Mouse (Mus musculus) stomach, postnatal 0 days (tissue): ENCODE data around the gene Kif26b. TPM values are rescaled to one million over a fixed set of nuclear protein-coding genes. Genes with fewer than 3 reads are reported as not detected.

Experiments used
- ATAC-seq: fragments of 200-750 bp; cut with Nextera tagmentation; 2 replicates; pipeline ENCODE4 v1.8.0; 2017; ENCODE audit not compliant: low FRiP score, low TSS enrichment
- DNase-seq: peaks from one replicate; pipeline ENCODE4 v3.0.0-alpha.2; 2016; ENCODE audit warnings: low spot score
- H3K27ac ChIP-seq: fragments of 300-500 bp; sonication (generic); replicated peaks from 2 replicates; pipeline ENCODE4 v1.5.1; 2014; ENCODE audit warnings: mild to moderate bottlenecking, control low read depth
- H3K27me3 ChIP-seq: fragments of 300-500 bp; sonication (generic); 2 replicates; pipeline ENCODE4 v1.6.1; 2014; ENCODE audit warnings: low read length; ENCODE audit not compliant: control insufficient read depth, insufficient read depth
- H3K36me3 ChIP-seq: fragments of 300-500 bp; sonication (generic); 2 replicates; pipeline ENCODE4 v1.6.1; 2014; ENCODE audit warnings: low read length, mixed read lengths; ENCODE audit not compliant: control insufficient read depth, insufficient read depth
- H3K4me1 ChIP-seq: fragments of 300-500 bp; sonication (generic); replicated peaks from 2 replicates; pipeline ENCODE4 v1.6.1; 2014; ENCODE audit warnings: antibody characterized with exemption; ENCODE audit not compliant: control insufficient read depth, insufficient read depth
- H3K4me2 ChIP-seq: fragments of 300-500 bp; sonication (generic); replicated peaks from 2 replicates; pipeline ENCODE4 v1.6.1; 2014; ENCODE audit warnings: low read depth, mild to moderate bottlenecking, control low read depth, moderate library complexity
- H3K4me3 ChIP-seq: fragments of 300-500 bp; sonication (generic); 2 replicates; pipeline ENCODE4 v1.5.1; 2014; ENCODE audit warnings: low read depth, low read length, control low read depth
- H3K9ac ChIP-seq: fragments of 300-500 bp; sonication (generic); 2 replicates; pipeline ENCODE4 v1.6.1; 2014; ENCODE audit warnings: mild to moderate bottlenecking, low read length, control low read depth, mixed read lengths
- H3K9me3 ChIP-seq: fragments of 300-500 bp; sonication (generic); 2 replicates; pipeline ENCODE4 v1.6.1; 2016; ENCODE audit warnings: low read length; ENCODE audit not compliant: control insufficient read depth
- CTCF ChIP-seq: IDR thresholded peaks from 2 replicates; pipeline ENCODE4 v1.5.1; 2016; ENCODE audit warnings: antibody characterized with exemption, low read depth, mild to moderate bottlenecking, moderate library complexity
- EP300 ChIP-seq: optimal IDR thresholded peaks from 2 replicates; pipeline ENCODE3; 2016; ENCODE audit warnings: antibody characterized with exemption
- WGBS: fragments of 180-500 bp; shearing (Covaris S2); extraction: QIAGEN DNeasy Blood & Tissue Kit; methylation state at CpG from one replicate; pipeline ENCODE4 v1.1.7; 2014; 5-methylcytosine and 5-hydroxymethylcytosine counted together
- polyA plus RNA-seq: library from polyadenylated mRNA; unstranded; fragments of >200 nt; fragmentation: Nextera tagmentation; extraction: Ambion mirVana; gene quantifications from 2 replicates; pipeline ENCODE4 v1.2.1, GENCODE M21; 2015

Gene Kif26b
- polyA plus RNA-seq = 0.69 and 0.85 TPM in 2 replicates

GRCm38 (mm10) chr1:178528431-178529351 is at the start of gene Kif26b:
Kif26b (plus strand) TSS chr1:178529125.
- WGBS = under 1% methylated on average over 89 of the region's 92 CpGs
- peak; percentile 48 for ATAC-seq
- Histone ChIP-seq H3K4me3 (peak within 1 kb of the TSS; percentile 61), H3K9me3 (0 out of 2 replicates have a peak, but pooled peaks cover 4% of the 10 kb centered on the region), H3K27me3 (no peaks in the 10 kb centered on the region; the same call in 1 of the 2 replicates), H3K36me3 (no peaks in the 10 kb centered on the region), H3K4me2 (peak within 1 kb of the TSS; percentile 100), H3K4me1 (peaks cover 8% of the 10 kb centered on the region; the same call in 1 of the 2 replicates), H3K27ac (peak within 1 kb of the TSS; percentile 35; the same call in 1 of the 2 replicates), H3K9ac (peak within 1 kb of the TSS; percentile 60)
- peak; percentile 71 for DNase-seq
- TF ChIP-seq CTCF (no peak), EP300 (no peak)

- H3K9ac ChIP-seq = no peak overlapping the region
- no peaks in the 10 kb centered on the region for H3K36me3 ChIP-seq
- H3K27me3 ChIP-seq = no peaks in the 10 kb centered on the region
- H3K4me3 ChIP-seq = no peak overlapping the region
- no peaks in the 10 kb centered on the region for H3K9me3 ChIP-seq
- no peaks in the 10 kb centered on the region for H3K4me1 ChIP-seq
- ATAC-seq (no peak), DNase-seq (no peak)
- no peak for TF ChIP-seq EP300
- TF ChIP-seq CTCF = no peak
- no peak overlapping the region for H3K4me2 ChIP-seq
- no peak overlapping the region for H3K27ac ChIP-seq
Measured at GRCm38 (mm10) chr1:178483854-178484253, 45.1 kb upstream of the Kif26b start.

GRCm38 (mm10) chr1:178485138-178485867 is 43.6 kb upstream of the Kif26b start:
- no peaks in the 10 kb centered on the region for H3K27me3 ChIP-seq
- no peaks in the 10 kb centered on the region for H3K9me3 ChIP-seq
- DNase-seq (no peak), ATAC-seq (no peak)
- 80% methylated on average over 5 of the region's 5 CpGs for WGBS
- H3K27ac ChIP-seq = no peak overlapping the region
- no peak overlapping the region for H3K4me2 ChIP-seq
- no peaks in the 10 kb centered on the region for H3K4me1 ChIP-seq
- H3K9ac ChIP-seq = no peak overlapping the region
- H3K36me3 ChIP-seq = no peaks in the 10 kb centered on the region
- TF ChIP-seq EP300 = no peak
- TF ChIP-seq CTCF = peak; percentile 37
- H3K4me3 ChIP-seq = no peak overlapping the region

GRCm38 (mm10) chr1:178485868-178486220 is 43.1 kb upstream of the Kif26b start:
- Histone ChIP-seq H3K36me3 (no peaks in the 10 kb centered on the region), H3K4me2 (no peak overlapping the region), H3K4me3 (no peak overlapping the region), H3K9ac (no peak overlapping the region), H3K27me3 (no peaks in the 10 kb centered on the region), H3K9me3 (no peaks in the 10 kb centered on the region), H3K27ac (no peak overlapping the region), H3K4me1 (no peaks in the 10 kb centered on the region)
- ATAC-seq (no peak), DNase-seq (no peak)
- WGBS = 71% methylated on average over 5 of the region's 5 CpGs
- TF ChIP-seq EP300 (no peak), CTCF (no peak)

- H3K36me3 ChIP-seq = no peaks in the 10 kb centered on the region
- 24% methylated on average over 5 of the region's 5 CpGs for WGBS
Measured at GRCm38 (mm10) chr1:178486828-178487227, 42.1 kb upstream of the Kif26b start.

More at GRCm38 (mm10) chr1:178486828-178487227, 42.1 kb upstream of the Kif26b start:
- no peak overlapping the region for H3K4me3 ChIP-seq
- H3K4me1 ChIP-seq = no peaks in the 10 kb centered on the region
- H3K27ac ChIP-seq = no peak overlapping the region
- TF ChIP-seq EP300 = no peak
- TF ChIP-seq CTCF = no peak
- H3K9me3 ChIP-seq = no peaks in the 10 kb centered on the region
- no peak overlapping the region for H3K4me2 ChIP-seq
- no peak overlapping the region for H3K9ac ChIP-seq
- DNase-seq (no peak), ATAC-seq (peak; percentile 47; the same call in 1 of the 2 replicates)
- H3K27me3 ChIP-seq = no peaks in the 10 kb centered on the region
